Mouse (Mus musculus) c-Kit-positive CD71-positive TER-119-negative erythroid progenitor cells, embryonic 14.5 days (primary cell): ENCODE measurements around the gene Sft2d2.
A peak's percentile ranks its signal among the peaks of the same experiment; 100 is the strongest.

ENCODE experiments used
- DNase-seq: peaks from one replicate; pipeline ENCODE4 v3.0.0-alpha.2; 2013; ENCODE audit warnings: low read depth

Sft2d2 gene

DNA sequence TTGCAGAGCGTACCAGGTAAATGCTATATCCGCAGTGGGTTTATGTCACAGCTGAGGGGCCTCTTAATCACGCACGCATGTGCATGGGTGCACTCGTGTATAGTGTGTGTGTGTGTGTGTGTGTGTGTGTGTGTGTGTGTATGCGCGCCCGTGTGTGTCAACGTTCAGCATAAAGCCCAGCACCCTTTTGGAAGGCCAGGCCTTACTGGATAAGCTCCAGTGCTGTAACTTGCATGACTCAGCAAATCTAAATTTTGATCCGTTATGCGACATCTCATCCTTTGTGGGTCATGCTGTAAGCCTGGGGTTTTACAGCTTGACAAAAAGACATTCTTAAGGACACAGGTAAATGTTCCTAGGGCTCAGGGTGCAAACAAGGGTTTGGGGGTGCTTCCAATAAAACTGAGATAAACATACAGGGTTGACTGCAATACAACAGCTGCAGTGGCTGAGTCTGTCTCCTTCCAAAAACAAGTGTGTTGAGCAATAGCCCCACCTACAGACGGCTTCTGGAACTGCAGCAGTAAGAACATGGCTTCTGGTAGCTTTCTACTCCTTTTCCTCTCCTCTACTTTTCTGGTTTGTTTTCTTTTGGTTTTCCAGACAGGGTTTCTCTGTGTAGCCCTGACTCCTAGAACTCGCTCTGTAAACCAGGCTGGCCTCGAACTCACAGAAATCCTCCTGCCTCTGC, 61.9 kb downstream of the Sft2d2 start:
- peak; percentile 70 for DNase-seq

DNA sequence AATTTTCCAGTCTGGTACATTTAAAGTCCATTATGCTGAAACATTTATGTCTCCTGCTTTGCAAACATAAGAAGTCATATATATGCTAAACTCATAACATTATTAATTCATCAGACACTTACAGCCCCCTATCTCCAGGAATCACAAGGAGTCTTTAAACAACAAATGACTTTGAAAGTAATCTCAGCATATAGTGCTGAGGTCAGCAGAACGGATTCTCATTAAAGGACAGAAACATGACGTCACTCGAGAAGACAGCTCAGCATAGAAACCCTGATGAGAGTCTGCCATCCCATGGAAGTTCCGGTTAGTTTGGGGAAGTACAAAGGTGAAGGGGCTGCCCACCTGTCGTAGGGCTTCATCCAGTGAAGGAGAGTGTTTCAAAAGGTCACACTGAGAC, 64.7 kb downstream of the Sft2d2 start:
- no peak for DNase-seq
